Mouse (Mus musculus) heart, adult 2 months (tissue): ENCODE data around the gene Cdca3. TPM values are rescaled to one million over a fixed set of nuclear protein-coding genes. Genes with fewer than 3 reads are reported as not detected.

Experiments used
- DNase-seq, 2 experiments: peaks; one replicate each; pipeline ENCODE4 v3.0.0; 2021
- H3K27ac ChIP-seq: fragments of 200-600 bp; 2 replicates; pipeline ENCODE4 v1.8.1; 2022
- H3K27me3 ChIP-seq: fragments of 200-500 bp; 2 replicates; pipeline ENCODE4 v1.6.1; 2012; ENCODE audit warnings: mild to moderate bottlenecking, low read length, inconsistent platforms, mixed read lengths; ENCODE audit not compliant: control insufficient read depth, insufficient read depth
- H3K36me3 ChIP-seq: fragments of 200-500 bp; 2 replicates; pipeline ENCODE4 v1.6.1; 2012; ENCODE audit warnings: low read length, inconsistent platforms; ENCODE audit not compliant: control insufficient read depth, insufficient read depth
- H3K4me1 ChIP-seq: fragments of 200-500 bp; 2 replicates; pipeline ENCODE4 v1.6.1; 2011; ENCODE audit warnings: low read length; ENCODE audit not compliant: control insufficient read depth, insufficient read depth
- H3K4me3 ChIP-seq: fragments of 200-600 bp; 2 replicates; pipeline ENCODE4 v1.8.1; 2022
- H3K79me2 ChIP-seq: fragments of 200-500 bp; replicated peaks from 2 replicates; pipeline ENCODE4 v1.6.1; 2012; ENCODE audit warnings: mild to moderate bottlenecking, inconsistent platforms, low read length, moderate library complexity, mixed read lengths; ENCODE audit not compliant: control insufficient read depth, insufficient read depth
- H3K9ac ChIP-seq: fragments of 200-500 bp; 2 replicates; pipeline ENCODE4 v1.6.1; 2012; ENCODE audit warnings: low read depth, mild to moderate bottlenecking, control low read depth, inconsistent platforms, low read length, mixed read lengths
- CTCF ChIP-seq: fragments of 200-600 bp; IDR thresholded peaks from 2 replicates; pipeline ENCODE4 v1.8.1; 2022; ENCODE audit warnings: antibody characterized with exemption, mild to moderate bottlenecking, moderate library complexity
- EP300 ChIP-seq: fragments of 200-500 bp; IDR thresholded peaks from 2 replicates; pipeline ENCODE4 v1.6.1; 2011; ENCODE audit warnings: low read depth, low read length, control low read depth; ENCODE audit not compliant: insufficient read depth
- POLR2A ChIP-seq: fragments of 200-500 bp; IDR thresholded peaks from 2 replicates; pipeline ENCODE4 v1.6.1; 2011; ENCODE audit warnings: mild to moderate bottlenecking, low read depth, low read length, control low read depth; ENCODE audit not compliant: insufficient read depth
- WGBS: fragments of 180-500 bp; shearing (Covaris S2); methylation state at CpG from one replicate; pipeline ENCODE4 v1.1.7; 2018; 5-methylcytosine and 5-hydroxymethylcytosine counted together
- intact Hi-C: fragments of 180-260 bp; cut with DNase I; formaldehyde crosslinking; loops from one replicate; pipeline ENCODE4 v1.15.1; 2025
- polyA plus RNA-seq: library from polyadenylated mRNA; depleted of rRNA; stranded (reverse); fragments of >200 nt; gene quantifications from 2 replicates; pipeline ENCODE4 v1.2.3, GENCODE M21; 2012
- total RNA-seq, 2 experiments: library from RNA; stranded (reverse); gene quantifications; 2 replicates each; pipeline ENCODE4 v1.2.3; 2021

Cdca3 gene
- total and polyA plus RNA-seq, 3 experiments: 0.32 to 0.72 (median 0.70) TPM

DNA sequence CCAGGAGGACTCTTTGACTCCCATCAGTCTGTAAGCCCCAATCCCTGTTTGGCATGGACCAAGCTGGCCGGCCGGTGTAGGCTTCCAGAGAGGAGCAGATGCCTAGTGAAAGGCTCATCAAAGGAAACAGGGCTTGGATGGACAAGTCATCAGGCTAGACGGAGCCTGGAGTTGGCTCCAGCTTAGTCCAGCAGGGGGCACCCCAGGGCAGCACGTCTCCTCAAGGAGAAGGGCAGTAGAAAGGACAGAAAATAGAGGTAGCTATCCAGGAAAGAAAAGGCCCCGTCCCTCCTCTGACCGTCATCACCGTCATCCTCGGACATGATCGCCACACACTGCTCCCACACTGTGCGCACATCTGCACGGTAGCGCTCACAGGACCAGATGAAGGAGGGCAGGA, 30.4 kb downstream of the Cdca3 start:
- DNase-seq: peak; percentile 83 to 91
- no peaks in the 10 kb centered on the region for H3K27me3 ChIP-seq
- H3K27ac ChIP-seq: no peak overlapping the region
- H3K36me3 ChIP-seq: no peaks in the 10 kb centered on the region
- peaks cover 3% of the 10 kb centered on the region for H3K4me1 ChIP-seq
- 9% methylated on average over 12 of the region's 12 CpGs for WGBS
- intact Hi-C loops: loop anchor here (1.0 to 5.0 kb wide), 3 partner anchors 71 to 223 kb away; no protein-coding TSS in a partner anchor
- TF ChIP-seq CTCF: no peak; the same call in 1 of the 2 replicates
- TF ChIP-seq EP300: no peak
- TF ChIP-seq POLR2A: no peak
- H3K9ac ChIP-seq: no peak overlapping the region
- no peaks in the 10 kb centered on the region for H3K79me2 ChIP-seq
- no peak overlapping the region for H3K4me3 ChIP-seq

DNA sequence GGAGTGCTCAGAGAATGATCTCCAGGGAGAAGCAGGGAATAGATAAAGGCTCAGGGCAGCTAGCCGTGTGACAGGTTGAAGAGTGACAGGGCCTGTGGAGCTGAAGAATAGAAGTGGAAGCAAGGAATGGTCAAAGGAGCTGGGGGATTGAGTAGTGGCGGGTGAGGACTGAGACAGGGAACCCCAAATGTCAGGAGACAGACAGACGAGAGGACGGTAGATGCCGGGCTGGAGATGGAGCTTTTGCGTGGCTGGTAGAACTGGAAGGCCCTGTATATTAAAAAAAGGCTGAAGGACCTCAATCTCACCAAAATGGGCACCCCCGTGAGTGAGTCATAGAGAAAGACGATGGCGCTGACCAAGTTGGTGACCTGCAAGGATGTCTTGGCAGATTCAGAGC, 31.2 kb downstream of the Cdca3 start:
- Histone ChIP-seq H3K4me3 (no peak overlapping the region), H3K4me1 (peaks cover 3% of the 10 kb centered on the region), H3K27me3 (no peaks in the 10 kb centered on the region), H3K9ac (no peak overlapping the region), H3K79me2 (no peaks in the 10 kb centered on the region), H3K36me3 (no peaks in the 10 kb centered on the region), H3K27ac (no peak overlapping the region)
- DNase-seq: no peak
- no peak for TF ChIP-seq POLR2A
- intact Hi-C loops: loop anchor here (5.0 kb wide), 1 partner anchor 222 kb away; no protein-coding TSS in a partner anchor
- WGBS: 90% methylated on average over 9 of the region's 9 CpGs

DNA sequence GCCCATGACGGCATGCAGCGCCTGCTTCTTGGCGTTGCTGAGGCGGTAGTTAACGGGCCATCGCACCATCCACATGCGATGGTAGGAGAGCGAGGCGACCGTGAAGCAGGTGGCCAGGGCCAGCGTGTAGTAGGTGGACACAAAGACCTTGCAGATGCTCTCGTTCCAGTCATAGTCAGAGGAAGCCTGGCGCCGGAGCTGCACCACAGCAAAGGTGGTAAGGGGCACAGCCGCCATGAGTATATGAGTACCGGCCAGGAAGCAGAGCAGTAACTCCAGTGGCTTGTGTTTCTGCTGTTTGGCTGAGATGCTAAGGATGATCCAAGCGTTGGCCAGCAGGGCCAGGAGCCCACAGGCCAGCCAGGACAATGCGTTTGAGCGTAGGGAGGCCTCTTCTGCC, 31.9 kb downstream of the Cdca3 start:
- Histone ChIP-seq H3K9ac (no peak overlapping the region), H3K4me1 (peaks cover 3% of the 10 kb centered on the region), H3K27me3 (no peaks in the 10 kb centered on the region), H3K79me2 (no peaks in the 10 kb centered on the region), H3K36me3 (no peaks in the 10 kb centered on the region), H3K27ac (no peak overlapping the region), H3K4me3 (no peak overlapping the region)
- DNase-seq: no peak
- intact Hi-C loops: loop anchor here (5.0 kb wide), 1 partner anchor 221 kb away; no protein-coding TSS in a partner anchor
- TF ChIP-seq EP300 (no peak), POLR2A (no peak), CTCF (no peak)
- 86% methylated on average over 19 of the region's 19 CpGs for WGBS

DNA sequence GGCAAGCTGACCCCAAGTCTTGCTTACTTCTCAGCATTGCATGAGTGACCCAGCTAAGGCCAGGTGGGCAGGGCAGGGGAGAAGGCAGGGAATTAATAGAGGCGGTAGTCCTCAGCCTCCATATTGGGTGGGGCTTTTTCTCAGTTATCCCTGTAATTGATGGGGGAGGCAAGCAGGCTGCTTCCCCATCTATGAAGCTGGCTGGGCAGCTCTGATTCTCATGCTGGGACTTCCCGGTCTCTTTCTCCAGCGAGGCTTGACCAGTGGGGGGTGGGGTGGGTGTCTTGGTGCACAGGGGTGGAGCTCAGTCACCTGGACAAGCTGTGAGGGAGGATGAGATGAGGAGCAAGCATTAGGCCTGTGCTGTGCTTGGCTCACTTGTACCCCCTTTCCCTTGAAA, 32.5 kb downstream of the Cdca3 start:
- no peaks in the 10 kb centered on the region for H3K27me3 ChIP-seq
- H3K4me3 ChIP-seq: no peak overlapping the region
- no peak overlapping the region for H3K27ac ChIP-seq
- H3K9ac ChIP-seq: no peak overlapping the region
- intact Hi-C loops: loop anchor here (5.0 kb wide), 1 partner anchor 220 kb away; no protein-coding TSS in a partner anchor
- H3K4me1 ChIP-seq: peaks cover 1% of the 10 kb centered on the region; the same call in 1 of the 2 replicates
- no peak for DNase-seq
- H3K36me3 ChIP-seq: no peaks in the 10 kb centered on the region
- TF ChIP-seq POLR2A: no peak
- no peak for TF ChIP-seq EP300
- TF ChIP-seq CTCF: no peak
- WGBS: 60% methylated on average over 3 of the region's 3 CpGs
- no peaks in the 10 kb centered on the region for H3K79me2 ChIP-seq

DNA sequence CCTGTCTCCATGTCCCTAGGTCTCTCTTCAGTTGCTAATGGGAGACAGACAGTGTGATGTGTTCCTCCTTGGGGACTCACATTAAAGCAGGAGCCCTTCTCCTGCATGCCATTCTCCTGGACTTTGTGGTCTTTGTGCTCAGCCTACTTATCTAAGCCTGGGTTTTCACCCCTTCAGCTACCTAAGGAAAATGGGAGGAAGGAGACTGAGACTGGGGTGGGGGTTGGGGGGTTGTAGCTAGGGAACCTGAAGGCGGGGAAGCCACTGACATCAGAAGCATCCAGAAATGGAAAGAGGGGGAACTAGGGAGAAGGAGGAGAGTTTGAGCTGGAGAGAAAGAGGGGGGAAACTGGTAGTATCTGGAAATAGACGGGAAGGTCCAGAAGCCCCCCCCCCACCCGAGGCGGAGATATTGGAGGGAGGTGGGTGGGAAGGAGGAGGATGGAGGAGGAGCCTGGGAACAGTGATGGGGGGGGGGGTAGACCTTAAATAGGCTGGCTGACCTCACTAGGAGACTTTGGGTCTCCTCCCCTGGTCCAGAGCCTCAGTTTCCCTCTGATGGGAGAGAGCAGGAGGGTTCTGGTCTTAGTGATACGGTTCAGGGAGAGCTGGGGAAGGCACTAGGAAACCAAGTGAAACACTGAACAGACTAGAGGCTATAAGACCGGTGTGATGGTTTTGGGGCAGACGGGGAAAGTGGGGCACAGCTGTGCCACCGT, 33.2 kb downstream of the Cdca3 start:
- 15% methylated on average over 8 of the region's 8 CpGs for WGBS
- Histone ChIP-seq H3K79me2 (no peaks in the 10 kb centered on the region), H3K4me3 (no peak overlapping the region), H3K27me3 (no peaks in the 10 kb centered on the region), H3K9ac (no peak overlapping the region), H3K36me3 (no peaks in the 10 kb centered on the region), H3K4me1 (peaks cover 1% of the 10 kb centered on the region; the same call in 1 of the 2 replicates), H3K27ac (no peak overlapping the region)
- no peak for DNase-seq
- intact Hi-C loops: loop anchor here (5.0 kb wide), 1 partner anchor 220 kb away; no protein-coding TSS in a partner anchor
- TF ChIP-seq CTCF (no peak), EP300 (no peak), POLR2A (no peak)

DNA sequence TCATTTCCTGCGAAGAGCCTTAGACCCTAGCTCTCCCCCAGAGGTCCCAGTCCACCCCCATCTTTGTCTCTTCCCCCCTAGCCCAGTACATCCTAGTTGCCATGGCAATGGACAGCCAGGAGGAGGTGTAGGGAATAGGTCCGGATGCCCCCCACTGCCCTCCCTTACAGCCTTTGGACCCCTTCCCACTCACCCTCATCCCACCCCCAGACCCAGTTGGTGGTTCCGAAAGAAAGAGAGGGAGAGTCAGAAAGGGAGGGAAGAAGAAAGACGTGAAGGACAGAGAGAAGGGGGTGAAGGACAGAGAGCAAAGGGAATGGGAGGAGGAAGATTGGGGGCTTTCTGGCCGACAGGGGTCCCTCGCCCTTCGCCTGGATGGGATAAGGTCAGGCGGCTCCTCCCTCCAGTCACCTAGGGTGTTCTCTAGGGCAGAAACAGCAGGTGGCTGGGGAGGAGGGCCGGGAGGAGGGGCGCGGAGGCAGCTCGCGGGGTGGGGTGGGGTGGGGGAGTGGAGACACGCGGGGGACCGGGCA, 33.8 kb downstream of the Cdca3 start:
- Histone ChIP-seq H3K27ac (no peak overlapping the region), H3K36me3 (no peaks in the 10 kb centered on the region), H3K9ac (peak overlapping the region; percentile 26; the same call in 1 of the 2 replicates), H3K4me1 (peaks cover 1% of the 10 kb centered on the region; the same call in 1 of the 2 replicates), H3K4me3 (peak overlapping the region; percentile 42), H3K27me3 (no peaks in the 10 kb centered on the region), H3K79me2 (no peaks in the 10 kb centered on the region)
- DNase-seq: no peak
- WGBS: 1% methylated on average over 11 of the region's 16 CpGs
- intact Hi-C loops: loop anchor here (5.0 kb wide), 1 partner anchor 219 kb away; no protein-coding TSS in a partner anchor
- TF ChIP-seq POLR2A (no peak), CTCF (no peak), EP300 (no peak)
